Mouse (Mus musculus) R1 (cell line): ENCODE results near the gene B4galt7.
"Not testable (repeated sequence)": the region's sequence is repeated elsewhere in the genome, so short reads cannot be mapped to it uniquely, and the experiment has no call there.

ENCODE experiments used
- DNase-seq: peaks from one replicate; pipeline ENCODE4 v3.0.0-alpha.2; 2018; ENCODE audit warnings: low read depth, low spot score

Gene B4galt7

GRCm38 (mm10) chr13:55596802-55597201 is 2.9 kb upstream of the B4galt7 start:
- DNase-seq = no peak

- no peak for DNase-seq
Measured at GRCm38 (mm10) chr13:55600657-55601056, 961 bp downstream of the B4galt7 start.

GRCm38 (mm10) chr13:55601611-55602010 is 1.9 kb downstream of the B4galt7 start:
- DNase-seq = peak; percentile 81

GRCm38 (mm10) chr13:55604606-55605005 is 4.9 kb downstream of the B4galt7 start:
- DNase-seq = no peak

GRCm38 (mm10) chr13:55606899-55607623 is 7.4 kb downstream of the B4galt7 start:
- no peak for DNase-seq

GRCm38 (mm10) chr13:55607624-55608006 is 7.9 kb downstream of the B4galt7 start:
- no peak for DNase-seq

GRCm38 (mm10) chr13:55611996-55612395 is 12.3 kb downstream of the B4galt7 start:
- DNase-seq = no peak

- no peak for DNase-seq
Measured at GRCm38 (mm10) chr13:55613471-55613870, 13.8 kb downstream of the B4galt7 start.

GRCm38 (mm10) chr13:55619328-55619727 is 19.6 kb downstream of the B4galt7 start:
- DNase-seq = no peak

- DNase-seq = no peak
Measured at GRCm38 (mm10) chr13:55620275-55620674, 20.6 kb downstream of the B4galt7 start.

- DNase-seq = not testable (repeated sequence)
Measured at GRCm38 (mm10) chr13:55622156-55622648, 22.5 kb downstream of the B4galt7 start.

GRCm38 (mm10) chr13:55622649-55623541 is 23.2 kb downstream of the B4galt7 start, which contains the start of gene Caml:
Caml (plus strand) TSS chr13:55623005.
- DNase-seq = peak; percentile 95

- peak; percentile 90 for DNase-seq
Measured at GRCm38 (mm10) chr13:55634639-55635127, 35.0 kb downstream of the B4galt7 start, which contains the start of gene Ddx46. Ddx46 (plus strand) TSS chr13:55635027.

- DNase-seq = peak; percentile 46
Measured at GRCm38 (mm10) chr13:55635146-55635571, 35.5 kb downstream of the B4galt7 start.

- no peak for DNase-seq
Measured at GRCm38 (mm10) chr13:55636185-55636983, 36.7 kb downstream of the B4galt7 start.

GRCm38 (mm10) chr13:55640480-55640879 is 40.8 kb downstream of the B4galt7 start:
- peak; percentile 80 for DNase-seq

GRCm38 (mm10) chr13:55644525-55644924 is 44.8 kb downstream of the B4galt7 start:
- peak; percentile 80 for DNase-seq

- DNase-seq = peak; percentile 52
Measured at GRCm38 (mm10) chr13:55650098-55650497, 50.4 kb downstream of the B4galt7 start.

- DNase-seq = no peak
Measured at GRCm38 (mm10) chr13:55650980-55651379, 51.3 kb downstream of the B4galt7 start.
